Mouse (Mus musculus) hindbrain, embryonic 14.5 days (tissue): Measurements from ENCODE around the gene Apoh. TPM values are rescaled to one million over a fixed set of nuclear protein-coding genes. Genes with fewer than 3 reads are reported as not detected.

Experiments used
- ATAC-seq: fragments of 200-750 bp; cut with Nextera tagmentation; 2 replicates; pipeline ENCODE4 v1.8.0; 2017; ENCODE audit warnings: moderate number of reproducible peaks, mild to moderate bottlenecking, moderate TSS enrichment, moderate library complexity; ENCODE audit not compliant: low FRiP score
- DNase-seq: peaks from one replicate; pipeline ENCODE4 v3.0.0-alpha.2; 2015; ENCODE audit warnings: low spot score
- H3K27ac ChIP-seq: fragments of 300-500 bp; sonication (generic); 2 replicates; pipeline ENCODE4 v1.5.1; 2014; ENCODE audit warnings: mild to moderate bottlenecking, moderate library complexity
- H3K27me3 ChIP-seq: fragments of 300-500 bp; sonication (generic); 2 replicates; pipeline ENCODE4 v1.6.1; 2014; ENCODE audit warnings: mild to moderate bottlenecking, low read length, mixed read lengths; ENCODE audit not compliant: control insufficient read depth, insufficient read depth
- H3K36me3 ChIP-seq: fragments of 300-500 bp; sonication (generic); replicated peaks from 2 replicates; pipeline ENCODE4 v1.6.1; 2014; ENCODE audit not compliant: control insufficient read depth, insufficient read depth
- H3K4me1 ChIP-seq: fragments of 300-500 bp; sonication (generic); replicated peaks from 2 replicates; pipeline ENCODE4 v1.6.1; 2014; ENCODE audit warnings: antibody characterized with exemption, low read length, mixed read lengths; ENCODE audit not compliant: control insufficient read depth, insufficient read depth
- H3K4me2 ChIP-seq: fragments of 300-500 bp; sonication (generic); replicated peaks from 2 replicates; pipeline ENCODE4 v1.6.1; 2014; ENCODE audit warnings: mild to moderate bottlenecking, moderate library complexity
- H3K4me3 ChIP-seq: fragments of 300-500 bp; sonication (generic); replicated peaks from 2 replicates; pipeline ENCODE4 v1.5.1; 2014; ENCODE audit warnings: mild to moderate bottlenecking, low read length
- H3K9ac ChIP-seq: fragments of 300-500 bp; sonication (generic); 2 replicates; pipeline ENCODE4 v1.6.1; 2014
- H3K9me3 ChIP-seq: fragments of 300-500 bp; sonication (generic); 2 replicates; pipeline ENCODE4 v1.6.1; 2016; ENCODE audit warnings: low read length; ENCODE audit not compliant: control insufficient read depth
- WGBS: fragments of 180-500 bp; shearing (Covaris S2); extraction: QIAGEN DNeasy Blood & Tissue Kit; methylation state at CpG from one replicate; pipeline ENCODE4 v1.1.7; 2014; 5-methylcytosine and 5-hydroxymethylcytosine counted together
- polyA plus RNA-seq: library from polyadenylated mRNA; unstranded; fragments of >200 nt; fragmentation: Nextera tagmentation; extraction: Ambion mirVana; gene quantifications from 2 replicates; pipeline ENCODE4 v1.2.1, GENCODE M21; 2014

Apoh gene
- polyA plus RNA-seq, 1 experiment from 2014 or later = 0.59 TPM

- H3K36me3 ChIP-seq = no peaks in the 10 kb centered on the region
- WGBS = 90% methylated on average over 5 of the region's 5 CpGs
- DNase-seq (no peak), ATAC-seq (no peak)
- no peak overlapping the region for H3K4me2 ChIP-seq
- no peaks in the 10 kb centered on the region for H3K27me3 ChIP-seq
- no peak overlapping the region for H3K9ac ChIP-seq
- no peaks in the 10 kb centered on the region for H3K9me3 ChIP-seq
- no peaks in the 10 kb centered on the region for H3K4me1 ChIP-seq
- H3K27ac ChIP-seq = no peak overlapping the region
- no peak overlapping the region for H3K4me3 ChIP-seq
Measured at GRCm38 (mm10) chr11:108362965-108363364, 19.8 kb downstream of the Apoh start.

GRCm38 (mm10) chr11:108363991-108364390 is 20.8 kb downstream of the Apoh start:
- H3K27ac ChIP-seq = no peak overlapping the region
- DNase-seq (no peak), ATAC-seq (no peak)
- no peaks in the 10 kb centered on the region for H3K4me1 ChIP-seq
- H3K4me3 ChIP-seq = no peak overlapping the region
- H3K36me3 ChIP-seq = no peaks in the 10 kb centered on the region
- no peaks in the 10 kb centered on the region for H3K27me3 ChIP-seq
- 88% methylated on average over 4 of the region's 4 CpGs for WGBS
- no peaks in the 10 kb centered on the region for H3K9me3 ChIP-seq
- H3K4me2 ChIP-seq = no peak overlapping the region
- H3K9ac ChIP-seq = no peak overlapping the region

GRCm38 (mm10) chr11:108364945-108365589 is 21.9 kb downstream of the Apoh start:
- no peaks in the 10 kb centered on the region for H3K27me3 ChIP-seq
- no peaks in the 10 kb centered on the region for H3K9me3 ChIP-seq
- 52% methylated on average over 7 of the region's 7 CpGs for WGBS
- no peak for DNase-seq
- H3K4me2 ChIP-seq = no peak overlapping the region
- no peak overlapping the region for H3K4me3 ChIP-seq
- H3K27ac ChIP-seq = no peak overlapping the region
- H3K4me1 ChIP-seq = no peaks in the 10 kb centered on the region
- H3K36me3 ChIP-seq = no peaks in the 10 kb centered on the region
- H3K9ac ChIP-seq = no peak overlapping the region
- ATAC-seq = no peak

GRCm38 (mm10) chr11:108365600-108365999 is 22.4 kb downstream of the Apoh start:
- Histone ChIP-seq H3K9me3 (no peaks in the 10 kb centered on the region), H3K4me2 (no peak overlapping the region), H3K27me3 (no peaks in the 10 kb centered on the region), H3K27ac (no peak overlapping the region), H3K4me1 (no peaks in the 10 kb centered on the region), H3K9ac (no peak overlapping the region), H3K36me3 (no peaks in the 10 kb centered on the region), H3K4me3 (no peak overlapping the region)
- 77% methylated on average over 7 of the region's 7 CpGs for WGBS
- DNase-seq (no peak), ATAC-seq (no peak)

- DNase-seq (no peak), ATAC-seq (no peak)
- Histone ChIP-seq H3K36me3 (no peaks in the 10 kb centered on the region), H3K27ac (no peak overlapping the region), H3K9ac (no peak overlapping the region), H3K4me2 (no peak overlapping the region), H3K27me3 (no peaks in the 10 kb centered on the region), H3K4me1 (no peaks in the 10 kb centered on the region), H3K4me3 (no peak overlapping the region), H3K9me3 (no peaks in the 10 kb centered on the region)
- WGBS = 83% methylated on average over 1 of the region's 1 CpGs
Measured at GRCm38 (mm10) chr11:108367046-108367445, 23.9 kb downstream of the Apoh start.

- Histone ChIP-seq H3K4me2 (no peak overlapping the region), H3K27ac (no peak overlapping the region), H3K9ac (no peak overlapping the region), H3K4me1 (peaks cover 6% of the 10 kb centered on the region; the same call in 1 of the 2 replicates), H3K4me3 (no peak overlapping the region), H3K9me3 (no peaks in the 10 kb centered on the region), H3K27me3 (no peaks in the 10 kb centered on the region), H3K36me3 (no peaks in the 10 kb centered on the region)
- DNase-seq = no peak
- ATAC-seq = no peak
- 91% methylated on average over 7 of the region's 7 CpGs for WGBS
Measured at GRCm38 (mm10) chr11:108376815-108377214, 33.7 kb downstream of the Apoh start.

- Histone ChIP-seq H3K4me2 (no peak overlapping the region), H3K27ac (no peak overlapping the region)
Measured at GRCm38 (mm10) chr11:108377680-108378362, 34.7 kb downstream of the Apoh start.

GRCm38 (mm10) chr11:108378363-108378751 is 35.2 kb downstream of the Apoh start:
- H3K4me1 ChIP-seq = peaks cover 6% of the 10 kb centered on the region; the same call in 1 of the 2 replicates
- no peak overlapping the region for H3K27ac ChIP-seq
- no peak overlapping the region for H3K4me2 ChIP-seq
- H3K9me3 ChIP-seq = no peaks in the 10 kb centered on the region
- H3K4me3 ChIP-seq = no peak overlapping the region
- WGBS = 87% methylated on average over 4 of the region's 4 CpGs
- no peaks in the 10 kb centered on the region for H3K27me3 ChIP-seq
- no peaks in the 10 kb centered on the region for H3K36me3 ChIP-seq
- no peak overlapping the region for H3K9ac ChIP-seq
- DNase-seq = no peak
- ATAC-seq = no peak

More at GRCm38 (mm10) chr11:108377680-108378362, 34.7 kb downstream of the Apoh start:
- 34% methylated on average over 19 of the region's 19 CpGs for WGBS
- H3K9ac ChIP-seq = no peak overlapping the region
- H3K9me3 ChIP-seq = no peaks in the 10 kb centered on the region
- no peaks in the 10 kb centered on the region for H3K27me3 ChIP-seq
- ATAC-seq (peak; percentile 79), DNase-seq (peak; percentile 93)
- H3K4me1 ChIP-seq = peaks cover 6% of the 10 kb centered on the region; the same call in 1 of the 2 replicates
- H3K4me3 ChIP-seq = no peak overlapping the region
- no peaks in the 10 kb centered on the region for H3K36me3 ChIP-seq

GRCm38 (mm10) chr11:108382664-108383063 is 39.5 kb downstream of the Apoh start:
- Histone ChIP-seq H3K4me1 (peaks cover 10% of the 10 kb centered on the region), H3K9ac (no peak overlapping the region), H3K4me2 (no peak overlapping the region), H3K4me3 (no peak overlapping the region), H3K27ac (no peak overlapping the region), H3K9me3 (no peaks in the 10 kb centered on the region), H3K36me3 (no peaks in the 10 kb centered on the region), H3K27me3 (no peaks in the 10 kb centered on the region)
- 86% methylated on average over 3 of the region's 3 CpGs for WGBS
- DNase-seq (no peak), ATAC-seq (no peak)
